In the genomic region with DNA sequence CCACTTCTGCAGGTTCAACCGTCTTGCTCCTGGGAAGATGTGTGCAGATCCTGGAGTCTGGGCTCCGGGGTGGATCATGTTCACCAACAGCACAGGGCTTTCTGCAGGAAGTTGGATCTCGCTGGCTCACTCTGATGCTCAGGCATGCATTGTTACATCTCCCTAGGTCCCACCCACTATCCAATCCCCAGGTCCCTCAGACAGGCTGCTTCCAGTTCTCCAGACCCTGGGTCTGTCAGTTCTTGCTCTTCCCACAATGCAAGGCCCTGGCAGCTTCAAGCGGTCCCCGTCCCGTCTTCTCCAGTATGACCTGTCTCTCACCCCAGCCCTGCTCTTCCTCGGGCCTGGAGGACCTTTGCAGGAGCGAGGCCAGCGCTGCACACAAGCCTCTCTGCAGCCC, we compare ENCODE assay signal across 18 mouse cellular contexts. TPM values are rescaled to one million over a fixed set of nuclear protein-coding genes. Genes with fewer than 3 reads are reported as not detected.
A peak's percentile ranks its signal among the peaks of the same experiment; 100 is the strongest.
DNase-seq lines count a peak whose midpoint lies in the region; ATAC-seq and TF ChIP-seq lines count a peak whose summit lies in the region.
"Had no signal": no experiment of that assay in that cellular context is flagged by ENCODE, and none has a peak within 500 bp of the region (broad histone marks: within the 10 kb centered on the region; RNA-seq: fewer than 3 reads in every experiment).

No protein-coding gene starts in this region.

- peaks cover 49% of the 10 kb centered on the region for H3K4me1 ChIP-seq in forebrain, embryonic 12.5 days
- peaks cover 45% of the 10 kb centered on the region for H3K4me1 ChIP-seq in forebrain, embryonic 10.5 days
- H3K4me1 ChIP-seq in hindbrain, embryonic 12.5 days: peaks cover 30% of the 10 kb centered on the region
- H3K4me1 ChIP-seq in midbrain, embryonic 15.5 days: peaks cover 46% of the 10 kb centered on the region

- 31% methylated on average over 9 of the region's 9 CpGs for WGBS in forebrain, embryonic 12.5 days
- WGBS in forebrain, embryonic 10.5 days: 26% methylated on average over 9 of the region's 9 CpGs
- WGBS in hindbrain, embryonic 12.5 days: 24% methylated on average over 9 of the region's 9 CpGs
- WGBS in midbrain, embryonic 15.5 days: 20% methylated on average over 9 of the region's 9 CpGs

- no peak overlapping the region for H3K4me3 ChIP-seq in forebrain, embryonic 12.5 days (replicated peaks)
- no peak overlapping the region for H3K4me3 ChIP-seq in forebrain, embryonic 10.5 days
- no peak overlapping the region for H3K4me3 ChIP-seq in hindbrain, embryonic 12.5 days
- H3K4me3 ChIP-seq in midbrain, embryonic 15.5 days: no peak overlapping the region
- no peak overlapping the region for H3K4me3 ChIP-seq in gastrocnemius, adult 2 months

- peak overlapping the region; percentile 38; the same call in 1 of the 2 replicates for H3K9ac ChIP-seq in forebrain, embryonic 12.5 days
- peak overlapping the region; percentile 50; the same call in 1 of the 2 replicates for H3K9ac ChIP-seq in hindbrain, embryonic 12.5 days
- H3K9ac ChIP-seq in midbrain, embryonic 15.5 days: no peak overlapping the region

- H3K4me2 ChIP-seq in forebrain, embryonic 12.5 days: no peak overlapping the region; the same call in 1 of the 2 replicates
- peak overlapping the region; percentile 19; the same call in 1 of the 2 replicates for H3K4me2 ChIP-seq in hindbrain, embryonic 12.5 days (replicated peaks)
- H3K4me2 ChIP-seq in midbrain, embryonic 15.5 days: peak overlapping the region; percentile 28

- no peak for ATAC-seq in forebrain, embryonic 12.5 days (ENCODE audit: low FRiP score)
- no peak for ATAC-seq in hindbrain, embryonic 12.5 days (ENCODE audit: low FRiP score)
- peak; percentile 37 for ATAC-seq in midbrain, embryonic 15.5 days (replicated peaks)
- ATAC-seq: lung, postnatal 0 days had no signal

- peaks cover 11% of the 10 kb centered on the region for H3K27me3 ChIP-seq in forebrain, embryonic 12.5 days
- H3K27me3 ChIP-seq in forebrain, embryonic 10.5 days (ENCODE audit: poor library complexity, severe bottlenecking): peaks cover 41% of the 10 kb centered on the region
- H3K27me3 ChIP-seq in hindbrain, embryonic 12.5 days: peaks cover 26% of the 10 kb centered on the region
- H3K27me3 ChIP-seq in midbrain, embryonic 15.5 days (replicated peaks): no peaks in the 10 kb centered on the region

- H3K36me3 ChIP-seq in forebrain, embryonic 12.5 days (replicated peaks): no peaks in the 10 kb centered on the region
- no peaks in the 10 kb centered on the region for H3K36me3 ChIP-seq in forebrain, embryonic 10.5 days (replicated peaks)
- H3K36me3 ChIP-seq in hindbrain, embryonic 12.5 days: no peaks in the 10 kb centered on the region
- H3K36me3 ChIP-seq in midbrain, embryonic 15.5 days (replicated peaks): no peaks in the 10 kb centered on the region

- H3K9me3 ChIP-seq in forebrain, embryonic 12.5 days: no peaks in the 10 kb centered on the region
- H3K9me3 ChIP-seq in forebrain, embryonic 10.5 days: no peaks in the 10 kb centered on the region
- no peaks in the 10 kb centered on the region for H3K9me3 ChIP-seq in hindbrain, embryonic 12.5 days (replicated peaks)
- H3K9me3 ChIP-seq in midbrain, embryonic 15.5 days: no peaks in the 10 kb centered on the region

- TF ChIP-seq CTCF in gastrocnemius, adult 2 months (IDR thresholded peaks at IDR 0.05): no peak

- peak overlapping the region; percentile 86 for H3K27ac ChIP-seq in forebrain, embryonic 12.5 days
- H3K27ac ChIP-seq in forebrain, embryonic 10.5 days: no peak overlapping the region
- peak overlapping the region; percentile 86 for H3K27ac ChIP-seq in hindbrain, embryonic 12.5 days
- peak overlapping the region; percentile 93 for H3K27ac ChIP-seq in midbrain, embryonic 15.5 days
- H3K27ac ChIP-seq in gastrocnemius, adult 2 months: no peak overlapping the region

- DNase-seq in forebrain, embryonic 10.5 days (ENCODE audit: extremely low spot score, low spot score): no peak
- peak; percentile 46 for DNase-seq in ES-CJ7 (ENCODE audit: low read depth, low spot score)
- DNase-seq in ovary, postnatal 36 days (ENCODE audit: low spot score): no peak
- DNase-seq in heart, postnatal 25 days (ENCODE audit: low spot score): no peak
- DNase-seq in gastrocnemius, adult 2 months: no peak
- DNase-seq: kidney, postnatal 36 days; spleen, adult 18-20 months had no signal

- intact Hi-C loops in heart, postnatal 25 days (cut with DNase I): no loop called here
- intact Hi-C loops in gastrocnemius, adult 2 months (cut with DNase I): no loop called here

RNA-seq across cellular contexts. Expression of a gene that starts 48.2 kb away (rescaled TPM):
- polyA plus RNA-seq in forebrain, embryonic 12.5 days (2016; fragmentation: Nextera tagmentation; extraction: Ambion mirVana): 0.36 and 0.81 TPM in 2 replicates
- polyA plus RNA-seq in forebrain, embryonic 10.5 days (2016; fragmentation: Nextera tagmentation; extraction: Ambion mirVana): 0.28 and 0.62 TPM in 2 replicates
- polyA plus RNA-seq in hindbrain, embryonic 12.5 days (2016; fragmentation: Nextera tagmentation; extraction: Ambion mirVana): 0.40 TPM in 1 of 2 replicates, not detected in the other
- polyA plus RNA-seq in midbrain, embryonic 15.5 days (2015; fragmentation: Nextera tagmentation; extraction: Ambion mirVana): 0.50 and 0.63 TPM in 2 replicates
- not detected for total RNA-seq in heart, postnatal 25 days (2021)
- total RNA-seq in gastrocnemius, adult 2 months (2021): under 1 TPM in 1 of 2 experiments, not detected in 1; 0.14 TPM
- total RNA-seq: adrenal gland, postnatal 4 days; gastrocnemius, postnatal 4 days; liver, adult 2 months; megakaryocyte-erythroid progenitor cell, adult 5-6 weeks had no signal
- polyA plus RNA-seq: liver, adult 2 months had no signal

RNA-seq across cellular contexts. Expression of a gene that starts 49.8 kb away (rescaled TPM):
- polyA plus RNA-seq in forebrain, embryonic 12.5 days (2016; fragmentation: Nextera tagmentation; extraction: Ambion mirVana): 3.8 and 4.3 TPM in 2 replicates
- polyA plus RNA-seq in forebrain, embryonic 10.5 days (2016; fragmentation: Nextera tagmentation; extraction: Ambion mirVana): 0.14 and 0.47 TPM in 2 replicates
- polyA plus RNA-seq in hindbrain, embryonic 12.5 days (2016; fragmentation: Nextera tagmentation; extraction: Ambion mirVana): 3.5 and 4.3 TPM in 2 replicates
- polyA plus RNA-seq in midbrain, embryonic 15.5 days (2015; fragmentation: Nextera tagmentation; extraction: Ambion mirVana): 9.8 and 10.5 TPM in 2 replicates
- total RNA-seq in heart, postnatal 25 days (2021): not detected
- not detected for total RNA-seq in gastrocnemius, adult 2 months (2021)
- total RNA-seq: gastrocnemius, postnatal 4 days; liver, adult 2 months; megakaryocyte-erythroid progenitor cell, adult 5-6 weeks had no signal
- polyA plus RNA-seq: heart, embryonic 14.5 days; intestine, embryonic 14.5 days; liver, adult 2 months; lung, postnatal 0 days had no signal

RNA-seq across cellular contexts. Expression of a gene that starts 58.4 kb away (rescaled TPM):
- polyA plus RNA-seq in forebrain, embryonic 12.5 days (2016; fragmentation: Nextera tagmentation; extraction: Ambion mirVana): not detected in 2 replicates
- not detected in 2 replicates for polyA plus RNA-seq in forebrain, embryonic 10.5 days (2016; fragmentation: Nextera tagmentation; extraction: Ambion mirVana)
- not detected in 2 replicates for polyA plus RNA-seq in hindbrain, embryonic 12.5 days (2016; fragmentation: Nextera tagmentation; extraction: Ambion mirVana)
- not detected in 2 replicates for polyA plus RNA-seq in midbrain, embryonic 15.5 days (2015; fragmentation: Nextera tagmentation; extraction: Ambion mirVana)
- 1 to 10 TPM in 1 of 2 experiments, under 1 TPM in 1; 0.75 to 3.3 TPM for total RNA-seq in heart, postnatal 25 days (2021)
- 1 to 10 TPM; 3.1 to 5.5 TPM for total RNA-seq in gastrocnemius, adult 2 months (2021)
- total RNA-seq: ES-E14; liver, adult 2 months; megakaryocyte-erythroid progenitor cell, adult 5-6 weeks had no signal
- polyA plus RNA-seq: heart, embryonic 14.5 days; intestine, embryonic 14.5 days; liver, adult 2 months had no signal

Comparison
In these comparisons a context has a peak if more than half of its experiments do, and no peak if none do; other contexts are left out.
1. H3K27ac ChIP-seq: peak in forebrain, embryonic 12.5 days (single experiment), hindbrain, embryonic 12.5 days (single experiment) and midbrain, embryonic 15.5 days (single experiment); none in forebrain, embryonic 10.5 days (single experiment) and gastrocnemius, adult 2 months (single experiment).